ENCODE assay signal across 10 mouse cellular contexts in genomic region chr9:62192424-62192892, GRCm38 (mm10).
DNase-seq lines count a peak whose midpoint lies in the region; ATAC-seq and TF ChIP-seq lines count a peak whose summit lies in the region.
"Had no signal": no experiment of that assay in that cellular context is flagged by ENCODE, and none has a peak within 500 bp of the region (broad histone marks: within the 10 kb centered on the region; RNA-seq: fewer than 3 reads in every experiment).

No protein-coding gene starts in this region.

- peak overlapping the region; percentile 10 for H3K27ac ChIP-seq in heart, adult 2 months
- 0 out of 2 replicates have a peak overlapping the region, but pooled peaks have one; percentile 10 for H3K27ac ChIP-seq in midbrain, embryonic 12.5 days (replicated peaks)

- no peak overlapping the region for H3K4me3 ChIP-seq in heart, adult 2 months
- no peak overlapping the region for H3K4me3 ChIP-seq in midbrain, embryonic 12.5 days

- no peaks in the 10 kb centered on the region for H3K9me3 ChIP-seq in midbrain, embryonic 12.5 days

- WGBS in heart, adult 2 months: 15% methylated on average over 6 of the region's 6 CpGs
- WGBS in midbrain, embryonic 12.5 days: 3% methylated on average over 6 of the region's 6 CpGs

- H3K4me2 ChIP-seq in midbrain, embryonic 12.5 days (replicated peaks): no peak overlapping the region

- no peaks in the 10 kb centered on the region for H3K79me2 ChIP-seq in heart, adult 2 months (replicated peaks; ENCODE audit: control insufficient read depth, insufficient read depth, low read length)

- no peak overlapping the region for H3K9ac ChIP-seq in heart, adult 2 months (ENCODE audit: low read depth, low read length)
- H3K9ac ChIP-seq in midbrain, embryonic 12.5 days (replicated peaks): no peak overlapping the region; the same call in 1 of the 2 replicates

- H3K4me1 ChIP-seq in heart, adult 2 months (ENCODE audit: control insufficient read depth, insufficient read depth, low read length): peaks cover 12% of the 10 kb centered on the region
- H3K4me1 ChIP-seq in midbrain, embryonic 12.5 days: peaks cover 21% of the 10 kb centered on the region

- intact Hi-C loops in heart, adult 2 months (cut with DNase I): no loop called here
- intact Hi-C loops in heart, postnatal 25 days (cut with DNase I): no loop called here

- no peak for DNase-seq in heart, adult 2 months
- no peak for DNase-seq in heart, postnatal 25 days (ENCODE audit: low spot score)
- peak; percentile 59 for DNase-seq in ES-CJ7 (ENCODE audit: low read depth, low spot score)
- DNase-seq in brain, embryonic 14.5 days (ENCODE audit: low read depth): peak; percentile 42
- no peak for DNase-seq in spleen, adult 18-20 months
- DNase-seq in kidney, postnatal 36 days: no peak
- DNase-seq: adrenal gland, adult 2 months; cerebellum, adult 8-10 months; kidney, postnatal 14 days had no signal

- no peak for ATAC-seq in midbrain, embryonic 12.5 days (ENCODE audit: low FRiP score, low read depth)

- TF ChIP-seq CTCF in heart, adult 2 months (IDR thresholded peaks at IDR 0.05): no peak
- TF ChIP-seq CTCF in brain, embryonic 14.5 days (IDR thresholded peaks at IDR 0.05; ENCODE audit: borderline replicate concordance, extremely low read depth, insufficient read depth, insufficient read length): no peak

- TF ChIP-seq EP300 in heart, adult 2 months (IDR thresholded peaks at IDR 0.05; ENCODE audit: insufficient read depth, low read depth, low read length): no peak

- no peak for TF ChIP-seq POLR2A in heart, adult 2 months (IDR thresholded peaks at IDR 0.05; ENCODE audit: insufficient read depth, low read depth, low read length)
- TF ChIP-seq POLR2A in brain, embryonic 14.5 days (IDR thresholded peaks at IDR 0.05; ENCODE audit: borderline replicate concordance, extremely low read depth, insufficient read depth, insufficient read length, poor library complexity, severe bottlenecking): no peak

- H3K27me3 ChIP-seq in heart, adult 2 months (ENCODE audit: control insufficient read depth, insufficient read depth, low read length): no peaks in the 10 kb centered on the region
- H3K27me3 ChIP-seq in midbrain, embryonic 12.5 days: peaks cover 5% of the 10 kb centered on the region

- no peaks in the 10 kb centered on the region for H3K36me3 ChIP-seq in heart, adult 2 months (ENCODE audit: control insufficient read depth, insufficient read depth, low read length)
- H3K36me3 ChIP-seq in midbrain, embryonic 12.5 days: no peaks in the 10 kb centered on the region

Comparison
In these comparisons a context has a peak if more than half of its experiments do, and no peak if none do; other contexts are left out.
1. DNase-seq: peak in ES-CJ7 (single experiment) and brain, embryonic 14.5 days (single experiment); none in heart, adult 2 months (0 of 2), heart, postnatal 25 days (single experiment), spleen, adult 18-20 months (0 of 2) and kidney, postnatal 36 days (0 of 2).